Mouse (Mus musculus) CD4-positive helper T cell, adult 2 months (primary cell): Measurements from ENCODE around the gene Asz1.

Experiments
- DNase-seq: peaks from one replicate; pipeline ENCODE4 v3.0.0-alpha.2; 2012; ENCODE audit warnings: low read depth, missing footprints, low spot score

The Asz1 gene

DNA sequence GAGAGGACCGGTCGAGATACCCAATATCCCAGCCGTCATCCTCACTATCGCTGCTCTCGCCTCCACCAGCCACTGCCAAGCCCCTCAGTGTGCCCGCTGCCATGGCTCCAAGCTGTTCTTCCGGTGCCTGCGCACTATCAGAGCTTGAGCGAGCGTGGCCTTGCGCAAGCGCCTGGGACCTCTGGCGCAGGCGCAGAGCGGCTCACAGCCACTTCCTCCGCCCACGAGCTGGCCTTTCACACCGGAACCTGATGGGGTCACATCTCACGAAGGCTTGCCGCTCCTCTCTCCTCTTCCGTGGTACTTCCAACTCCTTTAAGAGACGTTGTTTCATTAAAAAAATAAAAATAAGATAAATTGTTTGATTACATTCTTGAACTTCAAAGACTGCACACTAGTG is at the start of gene Asz1:
Gene Asz1 (minus strand): TSS at position 128 of the 400 bp plus-strand sequence.
- DNase-seq: no peak

GRCm38 (mm10) chr6:18153031-18153430 is 44.2 kb upstream of the Asz1 start:
- DNase-seq: no peak

- no peak for DNase-seq
Measured at GRCm38 (mm10) chr6:18135246-18135645, 26.4 kb upstream of the Asz1 start.

DNA sequence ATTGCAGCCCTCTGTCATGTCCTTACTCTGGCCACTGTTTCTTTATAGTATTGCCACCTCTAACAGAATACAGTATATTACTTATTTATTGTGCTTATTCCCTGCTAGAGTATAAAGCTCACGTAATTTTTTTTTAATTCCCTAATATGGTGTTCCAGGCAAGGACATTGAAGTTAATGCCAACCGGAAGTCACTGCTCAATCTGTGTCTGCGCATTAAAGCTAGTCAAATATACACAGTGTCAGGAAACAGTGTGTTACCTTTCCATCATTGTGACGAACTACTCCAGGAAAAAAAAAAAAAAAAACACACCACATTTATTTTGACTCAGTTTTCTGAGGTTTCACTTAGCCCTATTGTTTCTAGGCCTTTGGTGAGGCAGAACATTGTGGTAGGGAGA is 19.2 kb upstream of the Asz1 start:
- no peak for DNase-seq

GRCm38 (mm10) chr6:18127206-18127983 is 18.5 kb upstream of the Asz1 start:
- DNase-seq: no peak

DNA sequence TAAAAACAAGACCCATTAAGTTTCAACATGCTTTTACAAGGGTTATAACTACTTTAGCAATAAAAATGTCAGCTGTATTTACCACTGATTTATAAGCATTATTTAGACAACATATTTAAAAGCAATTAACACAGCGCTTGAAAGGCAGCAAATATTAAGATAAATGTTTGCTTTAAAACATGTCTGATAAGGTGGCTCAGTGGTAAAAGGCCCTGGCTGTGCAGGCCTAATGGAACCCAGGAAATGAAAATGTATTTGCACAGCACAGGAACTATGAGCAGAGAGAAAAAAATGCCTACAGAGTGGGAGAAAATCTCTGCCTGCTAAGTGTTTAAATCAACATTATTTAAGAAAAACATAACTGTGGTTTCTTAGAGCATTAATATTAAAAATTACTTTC is 12.0 kb downstream of the Asz1 start:
- no peak for DNase-seq

- DNase-seq: no peak
Measured at GRCm38 (mm10) chr6:18089098-18089497, 19.8 kb downstream of the Asz1 start.

GRCm38 (mm10) chr6:18087160-18087804 is 21.6 kb downstream of the Asz1 start:
- no peak for DNase-seq

- no peak for DNase-seq
Measured at GRCm38 (mm10) chr6:18078615-18079014, 30.2 kb downstream of the Asz1 start.

- DNase-seq: no peak
Measured at GRCm38 (mm10) chr6:18076986-18077385, 31.9 kb downstream of the Asz1 start.

DNA sequence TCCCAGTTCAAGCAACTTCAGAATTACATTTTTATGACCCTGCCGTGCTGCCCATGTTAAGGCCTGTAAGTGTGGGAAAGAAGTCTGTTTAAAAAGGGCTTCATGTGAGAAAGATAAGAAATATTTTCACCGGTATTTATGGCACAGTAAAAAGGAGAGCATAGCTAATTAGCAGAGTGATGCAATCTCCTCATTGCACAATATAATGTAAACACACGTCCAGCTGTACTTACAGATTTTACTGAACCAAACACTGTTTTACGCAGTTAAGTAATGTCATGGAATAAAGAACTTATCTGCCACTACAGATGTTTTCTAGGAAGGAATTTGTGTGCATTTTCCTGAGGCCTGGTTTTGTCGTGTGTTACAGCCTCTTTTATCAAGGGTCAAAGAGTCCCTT is 32.3 kb downstream of the Asz1 start:
- DNase-seq: no peak

GRCm38 (mm10) chr6:18057899-18058298 is 51.0 kb downstream of the Asz1 start:
- DNase-seq: no peak

GRCm38 (mm10) chr6:18051702-18052101 is 57.2 kb downstream of the Asz1 start:
- DNase-seq: no peak

GRCm38 (mm10) chr6:18044299-18044698 is 64.6 kb downstream of the Asz1 start:
- no peak for DNase-seq

DNA sequence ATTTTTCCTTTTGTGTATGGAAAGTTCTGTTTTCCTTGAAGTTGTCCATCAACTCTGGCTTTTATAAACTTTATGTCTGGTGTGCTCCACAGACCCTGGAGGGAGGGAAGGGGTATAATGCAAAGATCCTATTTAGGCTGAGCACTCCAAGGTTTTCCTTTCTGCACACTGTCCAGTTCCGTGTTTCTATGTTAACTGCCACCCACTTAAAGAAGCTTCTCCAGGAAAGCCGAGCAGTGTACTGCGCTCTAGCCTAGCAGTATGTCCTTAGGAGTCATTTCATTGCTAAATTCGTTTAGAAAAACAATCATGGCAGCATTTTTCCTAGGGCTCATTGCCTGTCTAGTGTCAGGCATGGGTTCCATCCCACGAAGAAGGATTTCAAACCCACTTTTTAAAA is 65.7 kb downstream of the Asz1 start:
- DNase-seq: no peak

DNA sequence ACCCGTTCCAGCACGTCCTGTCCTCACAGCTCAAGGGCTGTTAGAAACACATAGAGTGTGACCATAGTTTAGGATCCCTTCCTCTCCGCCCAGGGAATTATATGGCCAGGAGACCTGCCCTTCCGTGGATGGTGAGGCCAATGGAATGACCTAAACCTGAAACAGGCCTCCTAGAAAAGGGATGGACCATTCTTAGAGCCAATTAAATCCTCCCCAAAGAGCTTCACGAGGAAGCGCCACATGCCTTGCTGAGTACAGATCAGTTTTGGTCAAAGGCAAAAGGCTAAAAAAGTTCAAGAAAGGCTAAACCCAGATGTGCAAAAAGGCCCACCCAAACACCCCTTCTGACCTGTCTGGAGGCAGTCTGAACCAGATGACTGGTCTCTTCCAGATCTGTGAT is 76.6 kb downstream of the Asz1 start:
- no peak for DNase-seq

GRCm38 (mm10) chr6:18031509-18032010 is 77.3 kb downstream of the Asz1 start:
- DNase-seq: no peak

DNA sequence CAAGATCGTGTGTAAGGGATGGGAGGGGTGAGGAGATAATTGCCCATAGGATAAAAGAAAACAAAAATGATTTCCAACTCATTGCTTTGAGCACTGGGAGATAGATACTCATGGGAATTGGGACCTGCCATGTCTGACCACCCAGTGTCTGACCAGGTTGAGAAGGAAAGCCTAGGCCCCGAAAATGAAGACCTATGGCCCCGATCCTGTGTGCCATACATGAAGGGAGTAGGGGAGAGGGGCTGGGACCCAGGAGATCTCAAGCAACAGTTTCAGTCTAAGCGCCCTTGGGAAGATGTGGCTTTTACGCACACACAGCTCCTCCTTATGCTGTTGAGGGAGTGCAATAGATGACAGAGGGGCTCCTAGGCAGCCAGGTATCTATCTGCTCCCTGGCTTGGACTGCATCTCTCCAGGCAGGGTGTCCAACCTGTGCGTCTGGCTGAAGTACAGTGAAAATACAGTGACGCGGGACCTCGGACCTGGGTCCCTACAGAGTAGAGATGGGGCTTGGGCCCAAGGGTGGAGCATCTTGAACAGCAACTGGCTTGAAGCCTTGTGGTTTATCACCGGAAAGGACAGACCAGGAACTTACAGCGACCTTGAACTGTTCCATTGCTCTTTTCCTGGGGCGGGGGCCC is 77.9 kb downstream of the Asz1 start:
- no peak for DNase-seq

DNA sequence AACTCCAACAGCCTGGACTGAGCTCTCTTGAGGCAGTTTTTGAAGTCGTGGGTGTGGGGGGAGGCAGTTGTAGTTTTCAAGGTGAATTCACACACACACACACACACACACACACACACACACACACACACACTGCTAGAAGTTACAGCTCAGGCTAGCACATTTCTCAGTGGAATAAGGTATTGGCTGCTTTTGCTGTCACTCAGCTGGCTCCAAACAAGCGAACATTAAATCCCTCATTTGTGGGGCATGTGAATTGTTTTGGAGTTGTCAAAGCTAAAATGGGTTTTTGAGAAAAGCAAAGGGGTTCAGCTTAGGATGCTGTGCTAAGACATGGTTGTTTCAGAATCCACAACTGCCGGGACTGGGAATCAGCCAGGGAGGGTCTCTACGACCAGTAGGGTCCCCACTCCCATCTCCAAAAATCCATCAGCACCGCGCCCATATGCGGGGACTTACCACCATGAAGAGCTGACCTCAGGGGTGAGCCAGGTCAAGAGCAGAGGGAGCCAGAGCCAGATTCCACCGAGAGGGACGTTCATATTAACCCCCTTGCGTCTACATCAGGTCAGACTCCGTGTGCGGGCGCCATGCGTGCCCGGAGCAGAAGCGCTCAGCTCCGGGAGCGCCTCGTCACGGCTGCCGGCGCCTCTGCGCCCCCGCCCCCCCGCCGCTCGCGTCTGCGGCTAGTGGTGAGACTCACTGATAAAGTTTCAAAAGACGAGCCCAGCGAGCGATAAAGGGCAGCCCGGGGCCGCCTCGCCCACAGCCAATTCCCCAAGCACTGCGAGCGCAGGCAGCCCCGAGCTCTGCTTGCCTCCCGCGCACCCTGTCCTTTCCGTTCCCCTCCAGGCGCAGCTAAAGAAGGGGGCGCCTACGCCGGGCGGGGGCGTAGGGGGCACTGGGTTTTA is 78.9 kb downstream of the Asz1 start, which contains the start of gene Wnt2:
Gene Wnt2 (minus strand): TSS at position 840 of the 911 bp plus-strand sequence.
- DNase-seq: no peak

- no peak for DNase-seq
Measured at GRCm38 (mm10) chr6:18024133-18024794, 84.6 kb downstream of the Asz1 start.

DNA sequence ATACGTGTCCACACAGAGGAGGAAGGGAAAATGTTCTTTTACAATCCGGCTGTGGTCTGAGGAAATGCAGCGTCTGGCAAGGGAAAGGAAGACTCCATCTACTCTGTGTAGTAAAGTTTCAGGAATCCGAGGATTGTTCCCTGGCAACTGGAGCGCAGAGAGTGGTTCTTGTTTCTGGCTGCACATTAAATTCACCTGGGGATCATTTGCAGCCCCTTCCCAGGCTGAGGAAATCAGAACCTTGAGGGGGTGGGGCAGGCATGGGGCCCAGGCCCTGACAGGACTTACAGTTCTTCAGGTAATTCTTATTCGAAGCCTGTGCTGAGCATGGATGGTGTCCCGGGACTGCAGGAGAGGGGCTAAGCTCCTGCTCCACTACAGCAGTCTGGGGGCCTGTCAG is 95.5 kb downstream of the Asz1 start:
- no peak for DNase-seq
